Mouse (Mus musculus): Measurements from ENCODE around the gene Enoph1. TPM values are rescaled to one million over a fixed set of nuclear protein-coding genes. Genes with fewer than 3 reads are reported as not detected.

The Enoph1 gene
- 10 to 100 TPM; 13.8 to 14.3 TPM for total RNA-seq (2021)

GRCm38 (mm10) chr5:100039602-100040142 is at the start of gene Enoph1, which contains the start of gene Hnrnpdl:
Gene Enoph1, plus strand, starts transcription at chr5:100039985.
Gene Hnrnpdl, minus strand, starts transcription at chr5:100039664.
- DNase-seq, result peak; percentile 94

GRCm38 (mm10) chr5:99994166-99994565 is 45.6 kb upstream of the Enoph1 start:
- no peak for DNase-seq

GRCm38 (mm10) chr5:99994680-99995079 is 45.1 kb upstream of the Enoph1 start:
- DNase-seq, result no peak

GRCm38 (mm10) chr5:100000048-100000447 is 39.7 kb upstream of the Enoph1 start:
- no peak for DNase-seq

- no peak for DNase-seq
These were observed 39.3 kb upstream of the Enoph1 start for GRCm38 (mm10) chr5:100000500-100000899.

- DNase-seq, result no peak
These were observed 35.9 kb upstream of the Enoph1 start for GRCm38 (mm10) chr5:100003895-100004294.

- DNase-seq, result peak; percentile 25
These were observed 34.4 kb upstream of the Enoph1 start for GRCm38 (mm10) chr5:100005431-100005830.

GRCm38 (mm10) chr5:100005896-100006295 is 33.9 kb upstream of the Enoph1 start:
- DNase-seq, result no peak

- no peak for DNase-seq
These were observed 33.3 kb upstream of the Enoph1 start for GRCm38 (mm10) chr5:100006324-100007039.

GRCm38 (mm10) chr5:100007040-100007375 is 32.8 kb upstream of the Enoph1 start:
- DNase-seq, result no peak

- no peak for DNase-seq
These were observed 31.3 kb upstream of the Enoph1 start for GRCm38 (mm10) chr5:100008485-100008884.

- peak; percentile 26 for DNase-seq
These were observed 27.2 kb upstream of the Enoph1 start for GRCm38 (mm10) chr5:100012599-100012998.

- DNase-seq, result no peak
These were observed 19.7 kb upstream of the Enoph1 start for GRCm38 (mm10) chr5:100020089-100020488.

- peak; percentile 35 for DNase-seq
These were observed 15.4 kb upstream of the Enoph1 start for GRCm38 (mm10) chr5:100024403-100024802.

GRCm38 (mm10) chr5:100024868-100025267 is 14.9 kb upstream of the Enoph1 start:
- DNase-seq, result no peak

- peak; percentile 59 for DNase-seq
These were observed 9.7 kb upstream of the Enoph1 start for GRCm38 (mm10) chr5:100030069-100030468.

- DNase-seq, result no peak
These were observed 7.7 kb upstream of the Enoph1 start for GRCm38 (mm10) chr5:100032107-100032506.

- no peak for DNase-seq
These were observed 7.1 kb upstream of the Enoph1 start for GRCm38 (mm10) chr5:100032646-100033045.

GRCm38 (mm10) chr5:100035950-100036349 is 3.8 kb upstream of the Enoph1 start:
- peak; percentile 41 for DNase-seq

GRCm38 (mm10) chr5:100036681-100037080 is 3.1 kb upstream of the Enoph1 start:
- no peak for DNase-seq

GRCm38 (mm10) chr5:100037965-100038713 is 1.6 kb upstream of the Enoph1 start:
- DNase-seq, result peak; percentile 95

GRCm38 (mm10) chr5:100038714-100039601 is 827 bp upstream of the Enoph1 start:
- peak; percentile 99 for DNase-seq
